Mouse (Mus musculus): ENCODE results near the gene Slc30a2. TPM values are rescaled to one million over a fixed set of nuclear protein-coding genes. Genes with fewer than 3 reads are reported as not detected.

Slc30a2 gene
- total and polyA plus RNA-seq, 2 experiments from 2014 or later, result 0.18 TPM; not detected in 1

DNA sequence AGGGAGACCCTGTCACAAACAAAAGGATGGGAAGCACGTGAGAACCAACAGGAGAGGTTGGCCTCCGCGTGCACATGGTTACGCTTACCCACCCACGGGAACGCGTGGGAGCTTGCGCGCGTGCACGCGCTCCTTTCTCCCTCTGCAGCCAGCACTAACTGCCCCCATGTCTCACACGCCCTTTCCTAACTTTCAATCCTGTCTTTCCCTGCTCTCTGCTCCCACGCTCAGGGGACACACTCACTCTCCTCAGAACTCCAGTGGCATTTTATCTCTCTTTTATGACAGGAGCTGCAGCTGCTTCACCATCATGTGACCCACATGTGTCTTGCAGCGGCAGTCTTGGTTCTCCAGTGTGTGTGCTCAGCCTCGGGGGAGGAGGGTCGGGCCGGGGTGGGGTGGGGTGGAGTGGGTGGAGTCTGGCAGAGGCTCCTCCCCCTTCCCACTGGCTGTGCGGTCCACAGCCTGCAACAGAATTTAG lies 58.2 kb downstream of the Slc30a2 start:
- WGBS, result 8% methylated on average over 19 of the region's 19 CpGs

DNA sequence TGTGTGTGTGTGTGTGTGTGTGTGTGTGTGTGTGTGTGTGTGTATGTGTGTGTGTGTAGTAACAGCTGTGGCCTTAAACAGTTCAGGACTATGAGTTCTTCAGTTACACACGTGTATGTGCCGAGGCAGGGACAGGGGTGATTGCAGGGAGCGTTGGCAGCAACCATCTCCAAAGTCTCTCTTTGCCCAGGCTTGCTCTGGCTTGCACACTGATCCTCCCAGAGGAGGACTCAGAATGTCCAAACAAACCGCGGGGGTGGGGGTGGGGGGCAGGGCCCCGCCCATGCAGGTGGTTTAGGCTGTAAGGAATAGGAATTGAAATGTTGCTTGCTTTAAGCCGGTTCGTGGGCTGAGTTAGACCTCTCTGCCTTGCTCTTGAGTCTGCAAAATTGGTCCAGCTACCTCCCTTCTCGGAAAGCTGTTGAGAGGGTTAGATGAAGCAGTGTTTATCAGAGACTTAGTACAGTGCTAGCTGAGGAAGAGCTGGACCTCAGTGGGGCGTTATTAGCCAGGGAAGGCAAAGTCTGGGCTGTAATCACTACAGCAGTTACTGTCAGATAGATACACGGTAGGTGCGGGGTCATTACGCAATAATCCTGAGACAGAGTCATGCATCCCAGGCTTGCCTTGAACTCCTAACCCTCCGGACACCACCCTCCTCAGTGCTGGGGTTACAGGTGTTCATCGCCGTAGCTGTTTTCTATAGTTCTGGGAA lies 59.0 kb downstream of the Slc30a2 start:
- ATAC-seq (0 out of 2 replicates have a peak, but pooled peaks have one; percentile 6), DNase-seq (ENCODE audit: low spot score) (no peak)
- peak overlapping the region; percentile 30; the same call in 1 of the 2 replicates for H3K4me3 ChIP-seq (ENCODE audit: low read length)
- no peaks in the 10 kb centered on the region for H3K36me3 ChIP-seq (ENCODE audit: insufficient read depth, low read length)
- H3K4me1 ChIP-seq (ENCODE audit: insufficient read depth, low read length), result peaks cover 12% of the 10 kb centered on the region
- no peaks in the 10 kb centered on the region for H3K27me3 ChIP-seq (ENCODE audit: insufficient read depth, low read length)
- H3K27ac ChIP-seq, result peak overlapping the region; percentile 74; the same call in 1 of the 2 replicates
- WGBS, result 65% methylated on average over 16 of the region's 16 CpGs
- H3K9ac ChIP-seq (replicated peaks; ENCODE audit: low read length), result no peak overlapping the region
- H3K4me2 ChIP-seq (ENCODE audit: low read depth, low read length), result peak overlapping the region; percentile 59
- no peaks in the 10 kb centered on the region for H3K9me3 ChIP-seq (ENCODE audit: low read length)
- no peak for TF ChIP-seq CTCF (IDR thresholded peaks at IDR 0.05; ENCODE audit: low read depth)

More for the DNA sequence above, 58.2 kb downstream of the Slc30a2 start:
- ATAC-seq, result peak; percentile 85
- Histone ChIP-seq H3K4me1 (ENCODE audit: insufficient read depth, low read length) (peaks cover 12% of the 10 kb centered on the region), H3K9me3 (ENCODE audit: low read length) (no peaks in the 10 kb centered on the region), H3K4me2 (ENCODE audit: low read depth, low read length) (peak overlapping the region; percentile 59), H3K36me3 (ENCODE audit: insufficient read depth, low read length) (no peaks in the 10 kb centered on the region), H3K4me3 (ENCODE audit: low read length) (peak overlapping the region; percentile 30), H3K27me3 (ENCODE audit: insufficient read depth, low read length) (no peaks in the 10 kb centered on the region), H3K9ac (replicated peaks; ENCODE audit: low read length) (peak overlapping the region; percentile 45; the same call in 1 of the 2 replicates), H3K27ac (peak overlapping the region; percentile 74)
- peak; percentile 74 for DNase-seq (ENCODE audit: low spot score)
- no peak for TF ChIP-seq CTCF (IDR thresholded peaks at IDR 0.05; ENCODE audit: low read depth)

DNA sequence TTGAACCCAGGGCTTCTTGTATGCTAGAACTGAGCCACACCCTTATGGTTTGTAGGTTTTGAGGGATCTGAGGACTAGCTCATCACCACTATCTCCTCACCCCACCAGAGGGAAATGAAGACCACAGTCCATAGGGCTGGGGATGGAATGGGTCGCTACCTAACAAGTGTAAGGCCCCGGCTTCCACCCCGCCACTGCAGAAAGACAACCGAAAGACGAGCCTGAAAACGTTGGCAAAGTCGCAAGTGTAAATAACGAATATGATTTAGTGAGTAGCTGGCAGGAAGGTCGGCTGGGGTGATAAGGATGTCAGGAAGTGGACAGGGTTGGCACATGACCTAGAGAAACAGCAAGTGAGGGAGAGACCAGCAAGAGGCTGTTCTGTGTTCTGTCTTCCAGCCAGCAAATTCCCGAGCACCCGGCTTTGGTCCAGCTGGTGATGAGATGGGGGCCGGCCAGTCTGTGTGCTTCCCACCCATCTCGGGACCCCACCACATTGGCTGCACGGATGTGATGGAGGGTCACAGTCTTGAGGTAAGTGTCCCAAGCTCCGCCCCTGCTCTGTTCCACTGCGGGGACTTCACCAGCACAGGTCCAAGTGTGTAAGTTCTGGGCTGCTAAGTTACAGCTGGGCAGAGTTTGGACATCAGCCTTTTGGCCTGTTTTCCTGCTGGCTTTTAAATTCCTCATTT lies 59.7 kb downstream of the Slc30a2 start:
- peak; percentile 30; the same call in 1 of the 2 replicates for ATAC-seq
- Histone ChIP-seq H3K4me2 (ENCODE audit: low read depth, low read length) (no peak overlapping the region), H3K4me3 (ENCODE audit: low read length) (no peak overlapping the region), H3K9me3 (ENCODE audit: low read length) (no peaks in the 10 kb centered on the region), H3K9ac (replicated peaks; ENCODE audit: low read length) (no peak overlapping the region), H3K27ac (0 out of 2 replicates have a peak overlapping the region, but pooled peaks have one; percentile 74), H3K36me3 (ENCODE audit: insufficient read depth, low read length) (no peaks in the 10 kb centered on the region), H3K27me3 (ENCODE audit: insufficient read depth, low read length) (no peaks in the 10 kb centered on the region), H3K4me1 (ENCODE audit: insufficient read depth, low read length) (peaks cover 12% of the 10 kb centered on the region)
- TF ChIP-seq CTCF (IDR thresholded peaks at IDR 0.05; ENCODE audit: low read depth), result no peak
- 64% methylated on average over 16 of the region's 16 CpGs for WGBS
- DNase-seq (ENCODE audit: low spot score), result peak; percentile 27

DNA sequence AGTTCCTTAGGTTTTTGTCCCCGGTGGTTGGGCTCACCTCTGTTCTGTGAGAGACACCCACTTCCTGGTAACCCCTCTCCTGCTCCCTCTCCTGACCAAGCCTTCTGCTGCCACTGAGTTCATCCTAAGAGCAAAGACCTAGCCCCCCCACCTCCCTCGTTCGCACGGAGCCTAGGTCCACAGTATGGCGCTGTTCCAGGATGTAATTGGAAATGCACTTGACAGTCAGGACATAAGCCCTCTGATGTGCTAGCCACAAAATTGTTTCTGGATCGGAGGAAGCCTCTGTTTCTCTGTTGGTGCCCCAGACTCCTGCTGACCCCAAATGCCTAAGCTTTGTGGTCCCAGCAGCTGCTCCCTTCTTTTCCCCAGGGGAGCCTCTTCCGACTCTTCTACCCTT lies 60.7 kb downstream of the Slc30a2 start:
- DNase-seq (ENCODE audit: low spot score) (peak; percentile 49), ATAC-seq (no peak)

More for the DNA sequence above, 60.7 kb downstream of the Slc30a2 start:
- Histone ChIP-seq H3K27me3 (ENCODE audit: insufficient read depth, low read length) (no peaks in the 10 kb centered on the region), H3K9me3 (ENCODE audit: low read length) (no peaks in the 10 kb centered on the region), H3K27ac (no peak overlapping the region), H3K9ac (replicated peaks; ENCODE audit: low read length) (no peak overlapping the region), H3K4me2 (ENCODE audit: low read depth, low read length) (no peak overlapping the region), H3K36me3 (ENCODE audit: insufficient read depth, low read length) (no peaks in the 10 kb centered on the region), H3K4me3 (ENCODE audit: low read length) (no peak overlapping the region), H3K4me1 (ENCODE audit: insufficient read depth, low read length) (peaks cover 12% of the 10 kb centered on the region)
- WGBS, result 26% methylated on average over 7 of the region's 7 CpGs
- peak; percentile 40; the same call in 1 of the 2 replicates for TF ChIP-seq CTCF (IDR thresholded peaks at IDR 0.05; ENCODE audit: low read depth)

Other genes with a start within 250 kb of the Slc30a2 start
- gene Cd52, start 248.1 kb upstream of the Slc30a2 start, total RNA-seq (2014; rRNA removed), result not detected in 2 replicates
- 2.7 TPM in 2 replicates for gene Cd52, start 248.1 kb upstream of the Slc30a2 start, polyA plus RNA-seq (2015; fragmentation: Nextera tagmentation; extraction: Ambion mirVana)
- gene Ubxn11, start 240.6 kb upstream of the Slc30a2 start, total RNA-seq (2014; rRNA removed), result 3.5 and 8.9 TPM in 2 replicates
- gene Ubxn11, start 240.6 kb upstream of the Slc30a2 start, polyA plus RNA-seq (2015; fragmentation: Nextera tagmentation; extraction: Ambion mirVana), result 14.0 and 14.6 TPM in 2 replicates
- 220 and 259 TPM in 2 replicates for gene Sh3bgrl3, start 214.4 kb upstream of the Slc30a2 start, total RNA-seq (2014; rRNA removed)
- gene Sh3bgrl3, start 214.4 kb upstream of the Slc30a2 start, polyA plus RNA-seq (2015; fragmentation: Nextera tagmentation; extraction: Ambion mirVana), result 553 and 564 TPM in 2 replicates
- 12.9 and 19.6 TPM in 2 replicates for gene Cep85, start 156.1 kb upstream of the Slc30a2 start, total RNA-seq (2014; rRNA removed)
- gene Cep85, start 156.1 kb upstream of the Slc30a2 start, polyA plus RNA-seq (2015; fragmentation: Nextera tagmentation; extraction: Ambion mirVana), result 16.2 and 17.8 TPM in 2 replicates
- not detected in 2 replicates for gene Gm7534, start 140.2 kb upstream of the Slc30a2 start, total RNA-seq (2014; rRNA removed)
- not detected in 2 replicates for gene Gm7534, start 140.2 kb upstream of the Slc30a2 start, polyA plus RNA-seq (2015; fragmentation: Nextera tagmentation; extraction: Ambion mirVana)
- gene Catsper4, start 115.8 kb upstream of the Slc30a2 start, total RNA-seq (2014; rRNA removed), result not detected in 2 replicates
- 0.11 and 0.20 TPM in 2 replicates for gene Catsper4, start 115.8 kb upstream of the Slc30a2 start, polyA plus RNA-seq (2015; fragmentation: Nextera tagmentation; extraction: Ambion mirVana)
- gene Cnksr1, start 104.8 kb upstream of the Slc30a2 start, total RNA-seq (2014; rRNA removed), result 0.26 TPM in 1 of 2 replicates, not detected in the other
- gene Cnksr1, start 104.8 kb upstream of the Slc30a2 start, polyA plus RNA-seq (2015; fragmentation: Nextera tagmentation; extraction: Ambion mirVana), result 0.14 and 0.25 TPM in 2 replicates
- gene E130218I03Rik, start 99.5 kb upstream of the Slc30a2 start, total RNA-seq (2014; rRNA removed), result 0.31 TPM in 1 of 2 replicates, not detected in the other
- 0.95 and 1.4 TPM in 2 replicates for gene E130218I03Rik, start 99.5 kb upstream of the Slc30a2 start, polyA plus RNA-seq (2015; fragmentation: Nextera tagmentation; extraction: Ambion mirVana)
- 10.2 and 10.6 TPM in 2 replicates for gene Zfp593, start 97.6 kb upstream of the Slc30a2 start, total RNA-seq (2014; rRNA removed)
- gene Zfp593, start 97.6 kb upstream of the Slc30a2 start, polyA plus RNA-seq (2015; fragmentation: Nextera tagmentation; extraction: Ambion mirVana), result 11.0 and 12.5 TPM in 2 replicates
- gene Gm30191, start 96.2 kb upstream of the Slc30a2 start, total RNA-seq (2014; rRNA removed), result not detected in 2 replicates
- 0.59 and 0.79 TPM in 2 replicates for gene Gm30191, start 96.2 kb upstream of the Slc30a2 start, polyA plus RNA-seq (2015; fragmentation: Nextera tagmentation; extraction: Ambion mirVana)
- 13.7 and 18.4 TPM in 2 replicates for gene Grrp1, start 89.1 kb upstream of the Slc30a2 start, total RNA-seq (2014; rRNA removed)
- 11.1 and 12.2 TPM in 2 replicates for gene Grrp1, start 89.1 kb upstream of the Slc30a2 start, polyA plus RNA-seq (2015; fragmentation: Nextera tagmentation; extraction: Ambion mirVana)
- gene Pdik1l, start 55.3 kb upstream of the Slc30a2 start, total RNA-seq (2014; rRNA removed), result 25.5 and 35.2 TPM in 2 replicates
- gene Pdik1l, start 55.3 kb upstream of the Slc30a2 start, polyA plus RNA-seq (2015; fragmentation: Nextera tagmentation; extraction: Ambion mirVana), result 23.3 and 24.8 TPM in 2 replicates
- 0.32 and 1.5 TPM in 2 replicates for gene Trim63, start 28.1 kb upstream of the Slc30a2 start, total RNA-seq (2014; rRNA removed)
- 0.84 and 1.1 TPM in 2 replicates for gene Trim63, start 28.1 kb upstream of the Slc30a2 start, polyA plus RNA-seq (2015; fragmentation: Nextera tagmentation; extraction: Ambion mirVana)
- gene Extl1, start 40.7 kb downstream of the Slc30a2 start, total RNA-seq (2014; rRNA removed), result 0.54 and 1.8 TPM in 2 replicates
- 0.39 and 0.66 TPM in 2 replicates for gene Extl1, start 40.7 kb downstream of the Slc30a2 start, polyA plus RNA-seq (2015; fragmentation: Nextera tagmentation; extraction: Ambion mirVana)
- gene Pafah2, start 53.1 kb downstream of the Slc30a2 start, total RNA-seq (2014; rRNA removed), result 12.1 and 17.9 TPM in 2 replicates
- 5.3 and 6.7 TPM in 2 replicates for gene Pafah2, start 53.1 kb downstream of the Slc30a2 start, polyA plus RNA-seq (2015; fragmentation: Nextera tagmentation; extraction: Ambion mirVana)
- gene Stmn1, start 125.1 kb downstream of the Slc30a2 start, total RNA-seq (2014; rRNA removed), result 667 and 752 TPM in 2 replicates
- gene Stmn1, start 125.1 kb downstream of the Slc30a2 start, polyA plus RNA-seq (2015; fragmentation: Nextera tagmentation; extraction: Ambion mirVana), result 4,115 and 4,307 TPM in 2 replicates
- 121 and 142 TPM in 2 replicates for gene Paqr7, start 153.5 kb downstream of the Slc30a2 start, total RNA-seq (2014; rRNA removed)
- gene Paqr7, start 153.5 kb downstream of the Slc30a2 start, polyA plus RNA-seq (2015; fragmentation: Nextera tagmentation; extraction: Ambion mirVana), result 41.1 and 43.5 TPM in 2 replicates
- 2.2 and 2.7 TPM in 2 replicates for gene Aunip, start 167.8 kb downstream of the Slc30a2 start, total RNA-seq (2014; rRNA removed)
- gene Aunip, start 167.8 kb downstream of the Slc30a2 start, polyA plus RNA-seq (2015; fragmentation: Nextera tagmentation; extraction: Ambion mirVana), result 2.2 and 2.6 TPM in 2 replicates
- gene Mtfr1l, start 192.2 kb downstream of the Slc30a2 start, total RNA-seq (2014; rRNA removed), result 133 and 146 TPM in 2 replicates
- 177 and 182 TPM in 2 replicates for gene Mtfr1l, start 192.2 kb downstream of the Slc30a2 start, polyA plus RNA-seq (2015; fragmentation: Nextera tagmentation; extraction: Ambion mirVana)
- 30.4 and 32.7 TPM in 2 replicates for gene Selenon, start 209.0 kb downstream of the Slc30a2 start, total RNA-seq (2014; rRNA removed)
- gene Selenon, start 209.0 kb downstream of the Slc30a2 start, polyA plus RNA-seq (2015; fragmentation: Nextera tagmentation; extraction: Ambion mirVana), result 10.0 and 11.3 TPM in 2 replicates